Mouse (Mus musculus) thymus, adult 2 months (tissue): ENCODE measurements around the gene Slc22a14. TPM values are rescaled to one million over a fixed set of nuclear protein-coding genes. Genes with fewer than 3 reads are reported as not detected.

Experiments used
- DNase-seq: peaks from one replicate; pipeline ENCODE4 v3.0.0; 2021
- H3K27ac ChIP-seq: fragments of 200-500 bp; 2 replicates; pipeline ENCODE4 v1.5.1; 2012; ENCODE audit warnings: low read length, control low read depth; ENCODE audit not compliant: control insufficient read depth, insufficient read depth
- H3K27me3 ChIP-seq: fragments of 200-500 bp; 2 replicates; pipeline ENCODE4 v1.6.1; 2012; ENCODE audit warnings: mild to moderate bottlenecking, low read length, moderate library complexity, mixed read lengths; ENCODE audit not compliant: control insufficient read depth, insufficient read depth
- H3K36me3 ChIP-seq: fragments of 200-500 bp; 2 replicates; pipeline ENCODE4 v1.6.1; 2012; ENCODE audit warnings: mild to moderate bottlenecking, low read length, moderate library complexity; ENCODE audit not compliant: control insufficient read depth, insufficient read depth
- H3K4me1 ChIP-seq: fragments of 200-500 bp; replicated peaks from 2 replicates; pipeline ENCODE4 v1.6.1; 2012; ENCODE audit warnings: low read length; ENCODE audit not compliant: control insufficient read depth, insufficient read depth
- H3K4me3 ChIP-seq: fragments of 200-500 bp; 2 replicates; pipeline ENCODE4 v1.5.1; 2012; ENCODE audit warnings: mild to moderate bottlenecking, low read length, control low read depth, moderate library complexity; ENCODE audit not compliant: control insufficient read depth, insufficient read depth
- CTCF ChIP-seq: fragments of 200-500 bp; IDR thresholded peaks from 2 replicates; pipeline ENCODE4 v1.5.1; 2012; ENCODE audit warnings: mild to moderate bottlenecking, control low read depth, low read length, moderate library complexity, borderline replicate concordance; ENCODE audit not compliant: control insufficient read depth, poor library complexity, insufficient read depth; ENCODE audit errors: extremely low read depth
- POLR2A ChIP-seq: fragments of 200-500 bp; IDR thresholded peaks from 2 replicates; pipeline ENCODE4 v1.6.1; 2012; ENCODE audit warnings: mild to moderate bottlenecking, low read length, control low read depth, moderate library complexity; ENCODE audit not compliant: control insufficient read depth, poor library complexity, insufficient read depth; ENCODE audit errors: extremely low read depth
- WGBS: fragments of 180-500 bp; shearing (Covaris S2); methylation state at CpG from one replicate; pipeline ENCODE4 v1.1.7; 2018; 5-methylcytosine and 5-hydroxymethylcytosine counted together
- polyA plus RNA-seq: library from polyadenylated mRNA; depleted of rRNA; stranded (reverse); fragments of >200 nt; gene quantifications from 2 replicates; pipeline ENCODE4 v1.2.3, GENCODE M21; 2012

Slc22a14 gene
- polyA plus RNA-seq, 1 experiment = 0.16 TPM

DNA sequence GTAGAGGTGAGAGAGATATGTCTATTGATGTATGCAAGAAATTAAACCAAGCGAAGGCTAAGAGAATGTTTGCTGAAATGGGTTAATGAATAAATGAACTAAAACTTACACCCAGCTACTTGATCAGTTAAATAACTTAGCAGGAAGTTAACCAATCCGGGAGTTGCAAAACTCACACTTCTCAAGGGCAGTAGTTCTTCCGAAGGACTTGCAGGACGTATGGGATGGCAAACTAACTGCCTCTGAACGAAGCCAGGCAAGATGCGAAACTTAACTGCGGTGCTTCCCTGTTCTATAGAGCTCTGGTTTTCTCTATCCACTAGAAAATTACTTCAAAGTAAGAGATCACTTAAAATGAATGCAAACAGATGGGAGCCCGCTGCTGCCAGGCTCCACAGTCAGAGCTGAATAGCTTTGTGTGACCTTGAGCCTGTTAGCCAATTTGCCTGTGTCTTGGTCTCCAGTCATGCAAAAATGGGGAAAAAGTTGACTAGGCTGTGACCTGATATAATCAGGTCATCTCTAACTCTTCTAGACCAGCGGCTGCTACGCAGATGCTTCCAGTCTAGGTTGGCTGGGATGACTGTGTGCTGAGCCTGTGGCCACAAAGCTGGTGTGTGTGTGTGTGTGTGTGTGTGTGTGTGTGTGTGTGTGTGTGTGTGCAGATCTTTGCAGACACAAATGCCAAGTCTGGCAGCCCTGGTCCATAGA lies 166.0 kb downstream of the Slc22a14 start:
- H3K4me1 ChIP-seq = no peaks in the 10 kb centered on the region
- 90% methylated on average over 10 of the region's 10 CpGs for WGBS
- no peak for TF ChIP-seq POLR2A
- no peak for TF ChIP-seq CTCF
- no peak overlapping the region for H3K27ac ChIP-seq
- no peak overlapping the region for H3K4me3 ChIP-seq
- H3K36me3 ChIP-seq = no peaks in the 10 kb centered on the region
- no peak for DNase-seq
- no peaks in the 10 kb centered on the region for H3K27me3 ChIP-seq

DNA sequence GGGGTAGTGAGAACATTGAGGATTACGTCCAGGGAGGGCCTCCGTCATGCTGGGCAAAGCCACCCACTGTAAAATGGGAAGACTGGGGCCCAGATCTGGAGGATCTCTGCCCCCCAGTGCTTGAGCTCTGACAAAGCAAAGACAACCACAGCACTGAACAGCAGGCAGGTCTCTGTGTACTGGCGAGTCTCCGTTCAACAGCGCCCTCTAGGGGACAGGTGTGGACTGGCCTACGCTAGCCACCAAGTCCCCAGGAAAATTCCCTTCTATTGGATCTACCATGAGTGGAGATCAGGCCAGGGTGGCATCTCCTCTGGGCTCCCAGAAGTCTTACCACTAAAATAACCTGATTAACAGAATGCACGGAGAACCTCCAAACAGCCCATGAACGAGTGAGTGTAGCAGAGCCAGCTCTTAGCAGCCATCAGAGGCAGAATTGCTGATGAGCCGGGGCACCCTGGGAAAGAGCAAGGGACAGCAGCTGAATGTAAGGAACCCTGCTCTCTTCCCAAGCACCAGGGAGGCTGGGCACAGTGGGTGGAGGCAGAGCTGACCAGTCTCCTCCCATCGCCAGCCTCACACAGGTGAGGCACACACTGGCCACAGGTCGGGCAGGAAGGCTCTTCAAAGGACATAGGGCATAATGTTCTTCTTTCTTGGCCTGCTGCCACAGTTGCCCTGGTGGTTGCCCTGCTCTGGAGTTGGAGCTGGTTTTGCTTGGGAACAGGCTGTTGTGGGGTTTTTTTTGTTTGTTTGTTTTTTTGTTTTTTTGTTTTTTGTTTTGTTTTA lies 173.0 kb downstream of the Slc22a14 start:
- Histone ChIP-seq H3K36me3 (no peaks in the 10 kb centered on the region), H3K4me3 (no peak overlapping the region), H3K27me3 (no peaks in the 10 kb centered on the region), H3K27ac (no peak overlapping the region), H3K4me1 (no peaks in the 10 kb centered on the region)
- no peak for TF ChIP-seq POLR2A
- peak; percentile 69 for TF ChIP-seq CTCF
- 48% methylated on average over 11 of the region's 11 CpGs for WGBS
- DNase-seq = peak; percentile 38

DNA sequence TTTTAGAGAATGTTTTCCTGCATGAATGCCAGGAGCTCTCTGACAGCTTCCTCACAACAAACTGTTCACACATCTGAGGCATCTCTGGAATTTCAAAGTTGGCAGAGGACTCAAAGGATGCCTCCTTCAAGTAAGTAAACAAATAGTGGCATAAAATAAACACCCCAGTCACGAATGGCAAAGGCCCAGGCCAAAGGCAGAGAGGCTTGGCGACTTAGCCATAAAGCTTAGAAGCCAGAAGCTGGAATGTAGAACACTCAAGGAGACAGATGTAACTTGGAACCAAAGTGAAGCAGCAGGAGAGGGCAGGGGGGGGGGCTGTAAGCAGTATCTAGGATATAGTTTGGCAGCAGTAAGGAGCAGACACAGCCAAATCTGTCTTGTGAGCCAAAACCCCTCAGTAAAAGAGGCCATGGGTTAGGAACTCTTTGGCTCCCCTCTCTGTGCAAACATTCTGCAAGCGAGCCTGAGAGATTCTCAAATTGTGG lies 184.1 kb downstream of the Slc22a14 start:
- no peak overlapping the region for H3K27ac ChIP-seq
- no peak for TF ChIP-seq POLR2A
- TF ChIP-seq CTCF = no peak
- WGBS = 65% methylated on average over 3 of the region's 3 CpGs
- H3K4me3 ChIP-seq = no peak overlapping the region
- no peaks in the 10 kb centered on the region for H3K27me3 ChIP-seq
- no peaks in the 10 kb centered on the region for H3K36me3 ChIP-seq
- H3K4me1 ChIP-seq = no peaks in the 10 kb centered on the region
- DNase-seq = no peak

DNA sequence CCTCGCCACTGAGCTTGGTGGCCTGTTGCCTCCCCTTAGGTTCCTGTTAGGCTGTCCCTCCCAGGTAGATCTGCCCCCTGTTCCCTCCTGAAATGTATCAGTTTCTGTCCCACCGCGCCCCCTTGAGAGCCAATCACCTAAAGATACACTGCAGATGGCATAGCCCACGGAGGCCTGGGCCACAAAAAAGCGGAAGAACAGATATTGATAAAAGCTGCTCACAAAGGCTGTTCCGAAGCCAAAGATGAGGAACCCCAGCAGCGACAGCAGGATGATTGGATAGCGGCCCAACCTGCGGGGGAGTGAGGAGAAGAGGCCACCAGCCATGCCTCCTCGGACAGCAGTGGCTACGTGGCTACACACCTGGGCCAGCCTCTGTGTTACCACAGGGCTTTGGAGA lies 186.1 kb downstream of the Slc22a14 start:
- Histone ChIP-seq H3K27ac (no peak overlapping the region), H3K27me3 (no peaks in the 10 kb centered on the region), H3K4me3 (no peak overlapping the region), H3K4me1 (no peaks in the 10 kb centered on the region), H3K36me3 (no peaks in the 10 kb centered on the region)
- no peak for DNase-seq
- TF ChIP-seq POLR2A = no peak
- no peak for TF ChIP-seq CTCF
- 91% methylated on average over 11 of the region's 11 CpGs for WGBS

DNA sequence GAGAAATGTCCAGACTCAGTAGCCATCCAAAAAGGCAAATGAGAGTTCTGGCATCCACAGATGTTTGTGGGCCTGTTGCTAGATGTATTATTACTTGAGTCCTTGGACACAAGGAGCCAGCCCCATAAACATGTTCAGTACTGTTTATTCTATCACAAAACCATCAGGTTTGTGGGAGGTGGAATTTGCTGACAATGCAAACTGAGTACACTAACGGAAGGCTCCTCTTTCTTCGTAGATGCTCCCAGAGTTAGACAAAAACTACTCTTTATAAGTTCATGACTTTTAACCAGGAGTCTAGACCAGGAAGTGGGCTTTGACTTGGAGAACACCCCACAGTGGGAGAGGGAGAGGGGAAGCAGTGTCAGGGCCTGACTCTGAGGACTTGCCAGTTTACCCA lies 197.7 kb downstream of the Slc22a14 start:
- Histone ChIP-seq H3K4me3 (no peak overlapping the region), H3K36me3 (no peaks in the 10 kb centered on the region), H3K27ac (no peak overlapping the region), H3K27me3 (no peaks in the 10 kb centered on the region), H3K4me1 (no peaks in the 10 kb centered on the region)
- no peak for DNase-seq
- 95% methylated on average over 2 of the region's 2 CpGs for WGBS
- no peak for TF ChIP-seq POLR2A
- no peak for TF ChIP-seq CTCF

DNA sequence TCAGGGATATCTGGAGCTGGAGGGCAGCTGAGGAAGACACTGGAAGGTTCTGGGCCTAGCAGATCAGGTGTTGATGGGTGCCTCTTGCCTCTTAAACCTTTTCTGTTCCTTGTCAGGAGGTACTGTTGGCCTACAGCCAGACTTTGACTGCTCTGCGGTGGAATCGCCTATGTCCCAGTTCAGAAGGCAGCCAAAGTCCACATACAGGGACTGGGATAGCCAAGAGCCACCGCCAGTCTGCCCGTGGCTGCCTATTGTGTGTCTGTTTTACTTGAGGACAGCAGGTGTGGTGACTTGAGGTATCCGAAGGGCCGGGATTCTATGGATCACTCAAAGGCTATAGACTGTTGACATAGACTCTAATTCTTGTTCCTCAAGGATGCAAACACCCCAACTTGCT lies 199.8 kb downstream of the Slc22a14 start:
- Histone ChIP-seq H3K27me3 (no peaks in the 10 kb centered on the region), H3K4me3 (no peak overlapping the region), H3K27ac (no peak overlapping the region), H3K4me1 (no peaks in the 10 kb centered on the region), H3K36me3 (no peaks in the 10 kb centered on the region)
- TF ChIP-seq CTCF (no peak), POLR2A (no peak)
- 94% methylated on average over 6 of the region's 6 CpGs for WGBS
- DNase-seq = no peak
